Mouse (Mus musculus): Measurements from ENCODE around the gene Dhrs1.

DNA sequence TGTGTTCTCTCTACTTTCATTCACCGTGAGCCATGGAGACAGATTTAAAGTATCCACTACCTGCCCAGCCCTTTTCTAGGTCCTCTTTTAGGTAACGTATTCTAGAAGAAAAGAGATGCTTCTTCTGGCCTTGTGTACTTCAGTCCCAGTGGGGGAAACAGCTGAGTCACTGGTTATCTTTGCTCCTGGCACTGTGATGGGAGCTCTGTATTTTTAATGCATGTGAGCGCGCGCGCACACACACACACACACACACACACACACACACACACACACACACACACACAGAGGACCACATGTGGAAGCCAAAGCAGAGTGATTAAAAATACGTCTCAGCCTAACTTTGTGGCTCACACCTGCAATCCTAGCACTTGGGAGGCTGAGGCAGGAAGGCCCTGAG lies 22.1 kb downstream of the Dhrs1 start:
- TF ChIP-seq POLR2A (IDR thresholded peaks at IDR 0.05; ENCODE audit: insufficient read length, low read depth) (no peak), MYOG (IDR thresholded peaks at IDR 0.05; ENCODE audit: control insufficient read depth in 1 of 3, insufficient read depth in 1 of 3, insufficient read length in 2 of 3, low read depth in 2 of 3) (no peak), MAX (IDR thresholded peaks at IDR 0.05; ENCODE audit: low read depth) (no peak), REST (IDR thresholded peaks at IDR 0.05; ENCODE audit: insufficient read depth, insufficient read length) (no peak), USF1 (IDR thresholded peaks at IDR 0.05; ENCODE audit: low read depth) (no peak), MYOD1 (IDR thresholded peaks at IDR 0.05; ENCODE audit: control insufficient read depth in 1 of 3, insufficient read length in 2 of 3, low read depth in 2 of 3) (no peak), E2F4 (IDR thresholded peaks at IDR 0.05; ENCODE audit: insufficient read depth) (no peak), SRF (IDR thresholded peaks at IDR 0.05; ENCODE audit: control insufficient read depth, insufficient read length, low read depth) (no peak), POLR2AphosphoS2 (IDR thresholded peaks at IDR 0.05; ENCODE audit: insufficient read length, low read depth) (no peak), TCF12 (IDR thresholded peaks at IDR 0.05; ENCODE audit: insufficient read depth, poor library complexity, severe bottlenecking) (no peak), CEBPB (IDR thresholded peaks at IDR 0.05; ENCODE audit: insufficient read depth, poor library complexity, severe bottlenecking) (no peak)

Data from myocyte (in vitro differentiated cells).